Mouse (Mus musculus) neural tube, embryonic 12.5 days (tissue): ENCODE measurements at regions not wholly inside any gene's neighbourhood (a gene's known extent, or its start where the extent isn't known, plus 50 kb on each side); places are given as distances from the start of the nearest gene placed in this dataset.

Experiments used
- ATAC-seq: fragments of 200-750 bp; cut with Nextera tagmentation; 2 replicates; pipeline ENCODE4 v1.8.0; 2017; ENCODE audit warnings: low read depth, mild to moderate bottlenecking, moderate TSS enrichment, moderate library complexity; ENCODE audit not compliant: low FRiP score
- H3K27ac ChIP-seq: fragments of 300-500 bp; sonication (generic); 2 replicates; pipeline ENCODE4 v1.5.1; 2016
- H3K27me3 ChIP-seq: fragments of 300-500 bp; sonication (generic); replicated peaks from 2 replicates; pipeline ENCODE4 v1.6.1; 2016; ENCODE audit warnings: mild to moderate bottlenecking
- H3K36me3 ChIP-seq: fragments of 300-500 bp; sonication (generic); 2 replicates; pipeline ENCODE4 v1.6.1; 2016; ENCODE audit warnings: mild to moderate bottlenecking
- H3K4me1 ChIP-seq: fragments of 300-500 bp; sonication (generic); 2 replicates; pipeline ENCODE4 v1.6.1; 2016
- H3K4me2 ChIP-seq: fragments of 300-500 bp; sonication (generic); replicated peaks from 2 replicates; pipeline ENCODE4 v1.6.1; 2016; ENCODE audit warnings: mild to moderate bottlenecking
- H3K4me3 ChIP-seq: fragments of 300-500 bp; sonication (generic); 2 replicates; pipeline ENCODE4 v1.5.1; 2016
- H3K9ac ChIP-seq: fragments of 300-500 bp; sonication (generic); 2 replicates; pipeline ENCODE4 v1.6.1; 2016; ENCODE audit warnings: mild to moderate bottlenecking
- H3K9me3 ChIP-seq: fragments of 300-500 bp; sonication (generic); 2 replicates; pipeline ENCODE4 v1.6.1; 2016; ENCODE audit warnings: mild to moderate bottlenecking
- WGBS: fragments of 180-500 bp; shearing (Covaris S2); methylation state at CpG from one replicate; pipeline ENCODE4 v1.1.7; 2016; 5-methylcytosine and 5-hydroxymethylcytosine counted together

DNA sequence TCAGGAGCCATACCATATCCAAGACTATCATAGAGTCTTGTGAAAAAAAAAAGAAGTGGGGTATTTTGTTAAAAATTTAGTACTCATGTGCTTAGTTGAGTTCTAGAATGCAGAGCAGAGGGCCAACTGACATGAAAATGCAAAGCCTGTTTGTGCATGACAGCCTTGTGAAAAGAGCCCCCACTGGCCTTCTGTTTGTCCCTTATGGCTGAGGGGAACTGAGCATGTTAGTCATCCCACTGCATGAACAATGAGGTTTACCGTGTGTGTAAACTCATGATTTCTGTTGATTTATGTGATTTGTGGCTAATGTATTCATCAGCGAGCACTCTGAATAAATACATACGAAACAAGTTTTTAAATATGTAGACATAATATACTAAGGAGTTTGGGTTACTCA, 266.1 kb upstream of the Nox3 start:
- no peak for ATAC-seq
- H3K4me3 ChIP-seq = no peak overlapping the region
- H3K4me1 ChIP-seq = no peaks in the 10 kb centered on the region
- 62% methylated on average over 3 of the region's 3 CpGs for WGBS
- H3K27me3 ChIP-seq = no peaks in the 10 kb centered on the region
- no peaks in the 10 kb centered on the region for H3K9me3 ChIP-seq
- H3K27ac ChIP-seq = no peak overlapping the region
- H3K9ac ChIP-seq = no peak overlapping the region
- H3K36me3 ChIP-seq = no peaks in the 10 kb centered on the region
- H3K4me2 ChIP-seq = no peak overlapping the region

DNA sequence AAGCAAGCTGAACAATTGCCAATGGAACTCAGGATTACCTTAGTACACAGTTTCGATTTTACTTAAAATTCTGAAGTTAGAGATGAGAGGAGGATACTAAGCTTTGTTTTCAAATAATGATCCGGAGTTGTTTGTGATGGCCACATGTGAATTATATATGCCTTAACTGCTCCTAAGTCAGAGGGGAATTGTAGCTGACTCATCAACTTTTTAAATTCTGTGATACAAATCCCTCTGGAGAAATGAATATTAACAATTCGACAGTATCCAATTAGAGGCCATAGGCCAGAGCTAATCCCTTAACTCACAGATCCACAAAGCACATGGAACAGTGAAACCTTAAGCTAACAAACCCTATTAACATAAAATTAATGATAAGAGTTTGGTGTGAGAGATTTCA, 250.5 kb upstream of the Nox3 start:
- Histone ChIP-seq H3K9ac (no peak overlapping the region), H3K27ac (no peak overlapping the region)
- whole genome bisulfite sequencing = 91% methylated on average over 3 of the region's 3 CpGs

GRCm38 (mm10) chr17:3936361-3936760, 240.3 kb upstream of the Nox3 start:
- no peaks in the 10 kb centered on the region for H3K27me3 ChIP-seq
- no peak for ATAC-seq
- H3K4me1 ChIP-seq = peaks cover 8% of the 10 kb centered on the region; the same call in 1 of the 2 replicates
- no peak overlapping the region for H3K4me3 ChIP-seq
- H3K9me3 ChIP-seq = no peaks in the 10 kb centered on the region
- no peak overlapping the region for H3K27ac ChIP-seq
- no peaks in the 10 kb centered on the region for H3K36me3 ChIP-seq
- H3K4me2 ChIP-seq = no peak overlapping the region
- WGBS = 87% methylated on average over 4 of the region's 4 CpGs
- no peak overlapping the region for H3K9ac ChIP-seq

More for the DNA sequence above, 250.5 kb upstream of the Nox3 start:
- Histone ChIP-seq H3K4me1 (no peaks in the 10 kb centered on the region), H3K36me3 (no peaks in the 10 kb centered on the region), H3K9me3 (no peaks in the 10 kb centered on the region), H3K27me3 (no peaks in the 10 kb centered on the region), H3K4me2 (no peak overlapping the region), H3K4me3 (no peak overlapping the region)
- ATAC-seq = no peak

GRCm38 (mm10) chr17:3933208-3933607, 237.1 kb upstream of the Nox3 start:
- no peak overlapping the region for H3K27ac ChIP-seq
- no peak overlapping the region for H3K4me2 ChIP-seq
- no peak overlapping the region for H3K4me3 ChIP-seq
- H3K9me3 ChIP-seq = no peaks in the 10 kb centered on the region
- H3K4me1 ChIP-seq = peaks cover 8% of the 10 kb centered on the region; the same call in 1 of the 2 replicates
- H3K9ac ChIP-seq = no peak overlapping the region
- no peaks in the 10 kb centered on the region for H3K36me3 ChIP-seq
- WGBS = 25% methylated on average over 4 of the region's 4 CpGs
- ATAC-seq = peak; percentile 21; the same call in 1 of the 2 replicates
- no peaks in the 10 kb centered on the region for H3K27me3 ChIP-seq

DNA sequence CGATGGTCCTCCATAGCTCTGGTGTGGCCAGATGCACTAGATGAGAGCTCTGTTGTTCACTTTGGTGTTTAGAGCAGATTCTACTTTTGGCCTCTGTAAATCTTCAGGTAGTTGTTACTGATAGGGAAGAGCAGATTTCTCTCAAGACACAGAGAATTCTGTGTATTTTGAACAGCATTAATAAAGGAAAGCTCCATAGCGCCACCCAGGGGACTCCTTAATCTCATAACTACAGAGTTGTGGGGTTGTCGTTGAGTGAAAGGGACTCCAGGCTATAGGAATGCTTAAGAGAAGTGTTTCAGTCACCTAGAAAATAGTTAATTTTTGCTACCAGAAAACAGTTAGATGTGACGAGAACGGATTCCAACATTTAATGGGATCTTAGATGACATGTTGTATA, 236.0 kb upstream of the Nox3 start:
- Histone ChIP-seq H3K4me2 (no peak overlapping the region), H3K27me3 (no peaks in the 10 kb centered on the region), H3K4me3 (no peak overlapping the region), H3K9me3 (no peaks in the 10 kb centered on the region), H3K9ac (no peak overlapping the region), H3K4me1 (peaks cover 8% of the 10 kb centered on the region; the same call in 1 of the 2 replicates), H3K27ac (no peak overlapping the region), H3K36me3 (no peaks in the 10 kb centered on the region)
- WGBS = 73% methylated on average over 5 of the region's 5 CpGs
- ATAC-seq = no peak

DNA sequence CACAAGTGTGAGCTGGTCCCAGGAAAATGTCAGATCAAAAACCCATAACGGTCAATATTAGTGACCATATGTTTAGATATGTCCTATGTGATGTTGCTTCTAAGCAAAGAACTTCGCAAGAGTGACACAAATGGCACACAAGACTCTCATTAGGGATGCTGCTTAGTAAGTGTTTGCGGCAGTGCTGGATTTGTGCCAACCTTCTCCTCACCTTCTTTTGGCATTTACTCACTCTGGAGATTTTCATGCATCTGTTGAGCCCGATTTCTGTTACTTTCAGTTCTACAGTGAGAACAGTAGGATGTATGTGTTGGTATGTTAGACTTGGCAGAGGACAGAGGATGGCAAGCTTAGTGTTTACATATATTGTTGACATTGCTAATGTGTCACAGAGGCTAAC, 231.0 kb upstream of the Nox3 start:
- no peak overlapping the region for H3K4me2 ChIP-seq
- WGBS = 89% methylated on average over 4 of the region's 4 CpGs
- H3K27ac ChIP-seq = no peak overlapping the region
- no peak for ATAC-seq
- no peaks in the 10 kb centered on the region for H3K36me3 ChIP-seq
- no peak overlapping the region for H3K9ac ChIP-seq
- H3K4me3 ChIP-seq = no peak overlapping the region
- H3K27me3 ChIP-seq = no peaks in the 10 kb centered on the region
- no peaks in the 10 kb centered on the region for H3K9me3 ChIP-seq
- H3K4me1 ChIP-seq = no peaks in the 10 kb centered on the region

DNA sequence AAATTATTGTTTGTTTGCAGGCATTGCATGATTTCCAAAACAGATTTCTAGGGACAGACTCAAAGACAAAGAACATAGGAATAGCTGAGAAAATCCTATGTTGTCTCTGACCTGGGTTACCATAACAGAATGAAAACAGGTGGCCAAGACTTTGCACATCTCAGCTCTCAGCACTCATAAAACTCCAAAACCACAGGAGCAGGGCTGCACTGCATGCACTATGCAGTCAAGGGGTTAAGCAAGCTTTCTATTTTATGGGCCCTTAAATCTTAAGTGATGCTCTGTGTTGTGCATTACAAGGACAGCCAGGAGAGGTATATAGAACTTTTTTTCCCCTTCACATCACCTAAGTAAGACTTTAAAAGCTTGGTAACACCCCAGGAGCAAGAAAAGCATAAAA, 224.2 kb upstream of the Nox3 start:
- Histone ChIP-seq H3K4me2 (no peak overlapping the region), H3K9ac (no peak overlapping the region), H3K27me3 (no peaks in the 10 kb centered on the region), H3K27ac (no peak overlapping the region), H3K36me3 (no peaks in the 10 kb centered on the region), H3K4me1 (no peaks in the 10 kb centered on the region), H3K9me3 (no peaks in the 10 kb centered on the region), H3K4me3 (no peak overlapping the region)
- no peak for ATAC-seq

GRCm38 (mm10) chr17:3892826-3893225, 196.8 kb upstream of the Nox3 start:
- Histone ChIP-seq H3K9ac (no peak overlapping the region), H3K4me1 (no peaks in the 10 kb centered on the region), H3K36me3 (no peaks in the 10 kb centered on the region), H3K4me2 (no peak overlapping the region), H3K4me3 (no peak overlapping the region), H3K27ac (no peak overlapping the region), H3K9me3 (no peaks in the 10 kb centered on the region), H3K27me3 (no peaks in the 10 kb centered on the region)
- WGBS = 91% methylated on average over 3 of the region's 3 CpGs
- ATAC-seq = no peak

- H3K4me3 ChIP-seq = no peak overlapping the region
- H3K27ac ChIP-seq = no peak overlapping the region
- no peak overlapping the region for H3K9ac ChIP-seq
- no peaks in the 10 kb centered on the region for H3K36me3 ChIP-seq
- no peak overlapping the region for H3K4me2 ChIP-seq
- H3K27me3 ChIP-seq = no peaks in the 10 kb centered on the region
- 22% methylated on average over 1 of the region's 1 CpGs for WGBS
- H3K4me1 ChIP-seq = no peaks in the 10 kb centered on the region
- no peaks in the 10 kb centered on the region for H3K9me3 ChIP-seq
- peak; percentile 92 for ATAC-seq
Measured at GRCm38 (mm10) chr17:3883146-3883545, 187.1 kb upstream of the Nox3 start.

- Histone ChIP-seq H3K4me3 (no peak overlapping the region), H3K36me3 (no peaks in the 10 kb centered on the region), H3K4me2 (no peak overlapping the region), H3K27ac (no peak overlapping the region), H3K4me1 (no peaks in the 10 kb centered on the region), H3K9me3 (0 out of 2 replicates have a peak, but pooled peaks cover 3% of the 10 kb centered on the region), H3K27me3 (no peaks in the 10 kb centered on the region), H3K9ac (no peak overlapping the region)
- WGBS = 74% methylated on average over 3 of the region's 3 CpGs
- no peak for ATAC-seq
Measured at GRCm38 (mm10) chr17:3879075-3879474, 183.0 kb upstream of the Nox3 start.

- Histone ChIP-seq H3K4me1 (no peaks in the 10 kb centered on the region), H3K27ac (no peak overlapping the region), H3K4me2 (no peak overlapping the region), H3K4me3 (no peak overlapping the region), H3K9me3 (no peaks in the 10 kb centered on the region), H3K36me3 (no peaks in the 10 kb centered on the region), H3K27me3 (no peaks in the 10 kb centered on the region), H3K9ac (no peak overlapping the region)
- 56% methylated on average over 4 of the region's 4 CpGs for WGBS
- ATAC-seq = no peak
Measured at GRCm38 (mm10) chr17:3869459-3870194, 173.6 kb upstream of the Nox3 start.

GRCm38 (mm10) chr17:3862384-3862783, 166.3 kb upstream of the Nox3 start:
- H3K36me3 ChIP-seq = no peaks in the 10 kb centered on the region
- no peaks in the 10 kb centered on the region for H3K9me3 ChIP-seq
- no peak overlapping the region for H3K4me3 ChIP-seq
- ATAC-seq = no peak
- H3K9ac ChIP-seq = no peak overlapping the region
- WGBS = 20% methylated on average over 2 of the region's 2 CpGs
- no peak overlapping the region for H3K27ac ChIP-seq
- H3K4me2 ChIP-seq = no peak overlapping the region
- H3K27me3 ChIP-seq = no peaks in the 10 kb centered on the region
- H3K4me1 ChIP-seq = no peaks in the 10 kb centered on the region

DNA sequence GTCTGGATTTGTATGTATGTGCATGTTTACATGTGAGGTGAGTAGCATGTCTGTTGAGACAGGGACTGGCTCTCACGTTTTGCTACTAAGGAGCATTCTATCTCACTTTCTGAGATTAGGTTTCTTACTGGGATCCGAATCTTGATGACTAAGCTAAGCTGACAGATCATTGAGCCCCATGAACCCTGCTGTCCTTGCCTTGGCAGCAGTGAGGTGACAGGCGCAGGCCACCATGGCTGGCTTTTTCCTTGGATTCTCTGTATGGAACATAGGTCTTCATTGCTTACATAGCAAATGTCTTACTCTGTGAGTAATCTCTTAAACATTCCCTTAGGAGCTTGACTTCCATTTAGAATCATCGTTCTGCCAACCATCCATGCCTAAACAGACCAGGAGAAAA, 140.3 kb upstream of the Nox3 start:
- 80% methylated on average over 4 of the region's 4 CpGs for WGBS
- Histone ChIP-seq H3K9me3 (no peaks in the 10 kb centered on the region), H3K27ac (no peak overlapping the region), H3K4me3 (no peak overlapping the region), H3K4me1 (no peaks in the 10 kb centered on the region), H3K9ac (no peak overlapping the region), H3K36me3 (no peaks in the 10 kb centered on the region), H3K4me2 (no peak overlapping the region), H3K27me3 (no peaks in the 10 kb centered on the region)
- no peak for ATAC-seq
